Mouse (Mus musculus): ENCODE measurements around the gene Uck1.

- TF ChIP-seq POLR2A (IDR thresholded peaks at IDR 0.05; ENCODE audit: insufficient read depth, low read length) (no peak), CTCF (IDR thresholded peaks at IDR 0.05; ENCODE audit: low read depth, low read length) (no peak)
These were observed 28.5 kb upstream of the Uck1 start for GRCm38 (mm10) chr2:32288371-32288931.
